Mouse (Mus musculus) CH12.LX (cell line): Measurements from ENCODE around the gene Ndufs4.

Experiments used
- BHLHE40 ChIP-seq: IDR thresholded peaks from 2 replicates; pipeline ENCODE4 v1.6.1; 2011; ENCODE audit warnings: mild to moderate bottlenecking, low read depth, low read length, improper control_type of control experiment
- CHD2 ChIP-seq: IDR thresholded peaks from 2 replicates; pipeline ENCODE4 v1.6.1; 2011; ENCODE audit warnings: low read length, improper control_type of control experiment
- CTCF ChIP-seq, 2 experiments: IDR thresholded peaks in 1 of 2; conservative IDR thresholded peaks in 1 of 2; 2 replicates each; pipeline ENCODE4 v1.5.1; 2011 to 2012; ENCODE audit warnings: low read depth in 2 of 2, low read length in 2 of 2, improper control_type of control experiment in 1 of 2, inconsistent platforms in 1 of 2, mild to moderate bottlenecking in 1 of 2, moderate library complexity in 1 of 2
- E2F4 ChIP-seq: IDR thresholded peaks from 2 replicates; pipeline ENCODE4 v1.6.1; 2011; ENCODE audit warnings: low read depth, low read length, improper control_type of control experiment; ENCODE audit not compliant: insufficient replicate concordance
- EP300 ChIP-seq: IDR thresholded peaks from 2 replicates; pipeline ENCODE4 v1.6.1; 2011; ENCODE audit warnings: low read length, improper control_type of control experiment
- MXI1 ChIP-seq: IDR thresholded peaks from 2 replicates; pipeline ENCODE4 v1.6.1; 2011; ENCODE audit warnings: mild to moderate bottlenecking, low read depth, low read length, improper control_type of control experiment
- PAX5 ChIP-seq: IDR thresholded peaks from 2 replicates; pipeline ENCODE4 v1.6.1; 2012; ENCODE audit warnings: low read length, inconsistent platforms, mixed read lengths
- POLR2A ChIP-seq: IDR thresholded peaks from 2 replicates; pipeline ENCODE4 v1.6.1; 2011; ENCODE audit warnings: low read depth, mild to moderate bottlenecking, improper control_type of control experiment, low read length
- SIN3A ChIP-seq: IDR thresholded peaks from 2 replicates; pipeline ENCODE4 v1.6.1; 2012; ENCODE audit warnings: low read length, improper control_type of control experiment, inconsistent platforms
- TCF12 ChIP-seq: IDR thresholded peaks from 2 replicates; pipeline ENCODE4 v1.6.1; 2014; ENCODE audit warnings: low read depth, mild to moderate bottlenecking, inconsistent platforms, low read length, improper control_type of control experiment
- USF1 ChIP-seq: IDR thresholded peaks from 2 replicates; pipeline ENCODE4 v1.6.1; 2014; ENCODE audit warnings: low read depth, mild to moderate bottlenecking, inconsistent platforms, low read length, improper control_type of control experiment
- ZKSCAN1 ChIP-seq: IDR thresholded peaks from 2 replicates; pipeline ENCODE4 v1.6.1; 2012; ENCODE audit warnings: low read depth, inconsistent platforms, low read length, improper control_type of control experiment, borderline replicate concordance
- ZNF384 ChIP-seq: IDR thresholded peaks from 2 replicates; pipeline ENCODE4 v1.6.1; 2012; ENCODE audit warnings: low read depth, low read length, improper control_type of control experiment, inconsistent platforms

GRCm38 (mm10) chr13:114310591-114310990 is 77.5 kb downstream of the Ndufs4 start:
- TF ChIP-seq TCF12 (no peak), EP300 (no peak), E2F4 (no peak), CTCF (conservative IDR thresholded peaks at IDR 0.05 in 1 of 2, IDR thresholded peaks at IDR 0.05 in 1 of 2; ENCODE audit: low read depth in 2 of 2, low read length in 2 of 2) (no peak), USF1 (no peak), BHLHE40 (no peak), PAX5 (no peak), POLR2A (no peak), SIN3A (no peak), ZKSCAN1 (no peak), ZNF384 (no peak), MXI1 (no peak), CHD2 (no peak)
